Mouse (Mus musculus) olfactory bulb, adult 2 months (tissue): Measurements from ENCODE around the gene Cbfb. TPM values are rescaled to one million over a fixed set of nuclear protein-coding genes. Genes with fewer than 3 reads are reported as not detected.

Source experiments
- H3K27ac ChIP-seq: fragments of 200-500 bp; 2 replicates; pipeline ENCODE4 v1.5.1; 2012; ENCODE audit warnings: low read depth, low read length; ENCODE audit not compliant: insufficient read depth
- H3K4me1 ChIP-seq: fragments of 200-500 bp; 2 replicates; pipeline ENCODE4 v1.6.1; 2012; ENCODE audit warnings: low read length; ENCODE audit not compliant: control insufficient read depth, insufficient read depth
- H3K4me3 ChIP-seq: fragments of 200-500 bp; 2 replicates; pipeline ENCODE4 v1.5.1; 2012; ENCODE audit warnings: mild to moderate bottlenecking, low read depth, low read length, moderate library complexity; ENCODE audit not compliant: insufficient read depth
- CTCF ChIP-seq: fragments of 200-500 bp; IDR thresholded peaks from 2 replicates; pipeline ENCODE4 v1.5.1; 2012; ENCODE audit warnings: low read depth, mild to moderate bottlenecking, low read length, moderate library complexity; ENCODE audit not compliant: insufficient read depth
- POLR2A ChIP-seq: fragments of 200-500 bp; IDR thresholded peaks from 2 replicates; pipeline ENCODE4 v1.6.1; 2012; ENCODE audit warnings: mild to moderate bottlenecking, low read depth, low read length, moderate library complexity; ENCODE audit not compliant: insufficient read depth
- WGBS: fragments of 180-500 bp; shearing (Covaris S2); methylation state at CpG from one replicate; pipeline ENCODE4 v1.1.7; 2018; 5-methylcytosine and 5-hydroxymethylcytosine counted together
- polyA plus RNA-seq: library from polyadenylated mRNA; stranded (reverse); fragments of >200 nt; gene quantifications from 2 replicates; pipeline ENCODE4 v1.2.4, GENCODE M21; 2012; ENCODE audit warnings: low replicate concordance; ENCODE audit not compliant: missing spikeins, insufficient read depth, insufficient read length

The Cbfb gene
- polyA plus RNA-seq, 1 experiment, result not detected

GRCm38 (mm10) chr8:105233126-105233935 is 62.9 kb downstream of the Cbfb start:
- WGBS, result 48% methylated on average over 1 of the region's 1 CpGs
- no peaks in the 10 kb centered on the region for H3K4me1 ChIP-seq
- TF ChIP-seq CTCF, result no peak
- no peak for TF ChIP-seq POLR2A
- no peak overlapping the region for H3K27ac ChIP-seq
- H3K4me3 ChIP-seq, result no peak overlapping the region

GRCm38 (mm10) chr8:105235206-105235605 is 64.7 kb downstream of the Cbfb start:
- H3K4me3 ChIP-seq, result no peak overlapping the region
- WGBS, result 73% methylated on average over 1 of the region's 1 CpGs
- no peak for TF ChIP-seq POLR2A
- TF ChIP-seq CTCF, result no peak
- no peak overlapping the region for H3K27ac ChIP-seq
- H3K4me1 ChIP-seq, result no peaks in the 10 kb centered on the region

- 92% methylated on average over 14 of the region's 14 CpGs for WGBS
- Histone ChIP-seq H3K27ac (no peak overlapping the region), H3K4me1 (no peaks in the 10 kb centered on the region), H3K4me3 (no peak overlapping the region)
- TF ChIP-seq CTCF, result no peak
- no peak for TF ChIP-seq POLR2A
Observed at GRCm38 (mm10) chr8:105237442-105238142, 67.1 kb downstream of the Cbfb start.

GRCm38 (mm10) chr8:105241016-105241415 is 70.5 kb downstream of the Cbfb start:
- Histone ChIP-seq H3K4me1 (no peaks in the 10 kb centered on the region), H3K4me3 (no peak overlapping the region), H3K27ac (no peak overlapping the region)
- 97% methylated on average over 7 of the region's 7 CpGs for WGBS
- TF ChIP-seq POLR2A (no peak), CTCF (no peak)

GRCm38 (mm10) chr8:105251954-105252353 is 81.5 kb downstream of the Cbfb start:
- H3K4me3 ChIP-seq, result no peak overlapping the region
- H3K4me1 ChIP-seq, result peaks cover 15% of the 10 kb centered on the region
- no peak for TF ChIP-seq POLR2A
- no peak for TF ChIP-seq CTCF
- 95% methylated on average over 6 of the region's 6 CpGs for WGBS
- H3K27ac ChIP-seq, result no peak overlapping the region

GRCm38 (mm10) chr8:105252680-105253537 is 82.4 kb downstream of the Cbfb start:
- Histone ChIP-seq H3K4me3 (no peak overlapping the region), H3K4me1 (peaks cover 15% of the 10 kb centered on the region), H3K27ac (no peak overlapping the region)
- WGBS, result 88% methylated on average over 10 of the region's 10 CpGs
- no peak for TF ChIP-seq POLR2A
- TF ChIP-seq CTCF, result no peak

GRCm38 (mm10) chr8:105253766-105254151 is 83.3 kb downstream of the Cbfb start:
- TF ChIP-seq CTCF (no peak), POLR2A (no peak)
- 33% methylated on average over 20 of the region's 20 CpGs for WGBS
- Histone ChIP-seq H3K27ac (no peak overlapping the region), H3K4me3 (peak overlapping the region; percentile 59; the same call in 1 of the 2 replicates), H3K4me1 (peaks cover 19% of the 10 kb centered on the region)

GRCm38 (mm10) chr8:105254152-105254965 is 83.9 kb downstream of the Cbfb start:
- H3K27ac ChIP-seq, result no peak overlapping the region

More at GRCm38 (mm10) chr8:105254152-105254965, 83.9 kb downstream of the Cbfb start:
- TF ChIP-seq CTCF, result peak; percentile 66
- TF ChIP-seq POLR2A, result no peak
- Histone ChIP-seq H3K4me3 (peak overlapping the region; percentile 59), H3K4me1 (peaks cover 25% of the 10 kb centered on the region)
- WGBS, result under 1% methylated on average over 74 of the region's 74 CpGs
